Mouse (Mus musculus): ENCODE results near the gene Psma7. TPM values are rescaled to one million over a fixed set of nuclear protein-coding genes. Genes with fewer than 3 reads are reported as not detected.

Psma7 gene
- total and polyA plus RNA-seq, 3 experiments, result 394 to 515 (median 458) TPM

DNA sequence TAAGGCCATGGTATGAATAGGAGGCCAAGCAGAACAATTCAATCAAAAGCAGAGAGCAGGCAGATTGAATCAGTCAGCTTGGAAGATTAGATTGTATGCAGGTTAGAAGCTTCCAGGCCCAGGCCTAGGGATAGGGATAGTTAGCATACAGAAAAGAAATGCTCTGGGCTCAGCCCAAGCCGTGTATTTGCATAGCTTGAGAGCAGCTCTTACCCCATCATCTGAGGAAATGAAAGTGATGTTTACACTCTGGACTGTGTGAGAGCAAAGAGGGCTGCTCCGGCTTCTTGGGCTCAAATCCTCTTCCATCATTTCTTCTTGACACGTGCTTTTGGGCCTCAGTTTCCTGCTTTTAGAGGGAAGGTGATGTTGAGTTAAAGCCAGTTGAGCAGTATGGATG, 5.3 kb upstream of the Psma7 start:
- Histone ChIP-seq H3K9me3 (replicated peaks; ENCODE audit: insufficient read depth, low read length) (no peaks in the 10 kb centered on the region), H3K4me3 (ENCODE audit: control insufficient read depth in 1 of 2, insufficient read depth in 1 of 2, low read depth in 2 of 2, low read length in 2 of 2) (no peak overlapping the region), H3K79me2 (ENCODE audit: control insufficient read depth, insufficient read depth, low read length, poor library complexity) (peaks cover 15% of the 10 kb centered on the region), H3K27ac (ENCODE audit: control insufficient read depth, low read depth, low read length) (no peak overlapping the region), H3K9ac (ENCODE audit: control insufficient read depth, low read depth, low read length, poor library complexity, severe bottlenecking) (no peak overlapping the region), H3K36me3 (ENCODE audit: control insufficient read depth in 1 of 2, insufficient read depth in 2 of 2, low read length in 2 of 2) (peaks cover 0 to 4% of the 10 kb centered on the region in 2 experiments; a peak in 2 of 4 replicates), H3K4me1 (ENCODE audit: control insufficient read depth in 1 of 2, insufficient read depth in 2 of 2, low read length in 2 of 2) (peaks cover 0 to 7% of the 10 kb centered on the region in 2 experiments; a peak in 1 of 4 replicates), H3K27me3 (ENCODE audit: control insufficient read depth in 1 of 2, insufficient read depth in 2 of 2, low read length in 2 of 2) (no peaks in the 10 kb centered on the region)
- TF ChIP-seq ZKSCAN1 (IDR thresholded peaks at IDR 0.05; ENCODE audit: low read depth, low read length) (no peak), MEF2A (IDR thresholded peaks at IDR 0.05; ENCODE audit: extremely low read depth, insufficient replicate concordance, low read depth, low read length, poor library complexity, severe bottlenecking) (no peak), POLR2AphosphoS5 (IDR thresholded peaks at IDR 0.05; ENCODE audit: borderline replicate concordance, low read depth, low read length) (no peak), ELF1 (IDR thresholded peaks at IDR 0.05; ENCODE audit: low read depth, low read length) (no peak), E2F4 (IDR thresholded peaks at IDR 0.05; ENCODE audit: borderline replicate concordance, low read depth, low read length) (no peak), MAZ (IDR thresholded peaks at IDR 0.05; ENCODE audit: low read depth, low read length) (no peak)
- DNase-seq (ENCODE audit: low read depth, low spot score), result no peak

DNA sequence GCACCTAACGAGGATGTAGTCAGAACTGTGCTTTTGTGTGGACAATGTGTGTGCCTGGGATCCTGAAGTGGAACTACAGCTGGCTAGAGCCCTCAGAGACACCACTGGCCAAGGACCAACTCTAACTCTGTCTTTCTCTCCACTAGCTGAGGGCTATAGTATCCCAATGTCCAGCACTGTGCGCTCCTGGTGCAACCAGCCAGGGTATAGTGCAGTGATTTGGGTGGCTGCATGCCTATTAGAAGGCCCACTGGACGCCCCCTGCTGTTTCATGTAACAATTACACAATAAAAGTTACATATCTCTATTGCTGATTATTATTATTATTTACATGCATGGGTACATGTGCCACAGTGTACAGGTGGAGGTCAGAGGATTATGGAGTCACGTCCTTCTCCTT, 3.0 kb upstream of the Psma7 start:
- H3K79me2 ChIP-seq (ENCODE audit: control insufficient read depth, insufficient read depth, low read length, poor library complexity), result peaks cover 35% of the 10 kb centered on the region
- H3K27ac ChIP-seq (ENCODE audit: control insufficient read depth, low read depth, low read length), result no peak overlapping the region
- H3K4me1 ChIP-seq (ENCODE audit: control insufficient read depth in 1 of 2, insufficient read depth in 2 of 2, low read length in 2 of 2), result peaks cover 4 to 16% of the 10 kb centered on the region in 2 experiments; a peak in 3 of 4 replicates
- TF ChIP-seq SMC3 (IDR thresholded peaks at IDR 0.05; ENCODE audit: low read depth, low read length), result peak; percentile 82
- TF ChIP-seq CTCF (IDR thresholded peaks at IDR 0.05 in 2 of 3, conservative IDR thresholded peaks at IDR 0.05 in 1 of 3; ENCODE audit: control insufficient read depth in 1 of 3, insufficient read depth in 1 of 3, low read depth in 2 of 3, low read length in 3 of 3, poor library complexity in 1 of 3, severe bottlenecking in 1 of 3), result peak; percentile 55 to 73 (median 67)
- peak; percentile 36 for TF ChIP-seq RAD21 (IDR thresholded peaks at IDR 0.05; ENCODE audit: low read depth, low read length)
- TF ChIP-seq ZC3H11A (IDR thresholded peaks at IDR 0.05; ENCODE audit: low read depth, low read length), result no peak
- TF ChIP-seq SIN3A (IDR thresholded peaks at IDR 0.05; ENCODE audit: low read length), result peak; percentile 34; the same call in 1 of the 2 replicates
- no peak for TF ChIP-seq ZMIZ1 (IDR thresholded peaks at IDR 0.05; ENCODE audit: low read depth, low read length)
- TF ChIP-seq POLR2AphosphoS2 (IDR thresholded peaks at IDR 0.05; ENCODE audit: low read length), result no peak
- no peak for TF ChIP-seq KAT2A (conservative IDR thresholded peaks at IDR 0.05; ENCODE audit: low read depth, low read length)
- no peaks in the 10 kb centered on the region for H3K9me3 ChIP-seq (replicated peaks; ENCODE audit: insufficient read depth, low read length)
- peaks cover 0 to 13% of the 10 kb centered on the region in 2 experiments; a peak in 2 of 4 replicates for H3K36me3 ChIP-seq (ENCODE audit: control insufficient read depth in 1 of 2, insufficient read depth in 2 of 2, low read length in 2 of 2)
- H3K9ac ChIP-seq (ENCODE audit: control insufficient read depth, low read depth, low read length, poor library complexity, severe bottlenecking), result no peak overlapping the region
- DNase-seq (ENCODE audit: low read depth, low spot score), result peak; percentile 73
- no peaks in the 10 kb centered on the region for H3K27me3 ChIP-seq (ENCODE audit: control insufficient read depth in 1 of 2, insufficient read depth in 2 of 2, low read length in 2 of 2)
- no peak overlapping the region for H3K4me3 ChIP-seq (ENCODE audit: control insufficient read depth in 1 of 2, insufficient read depth in 1 of 2, low read depth in 2 of 2, low read length in 2 of 2)
